Mouse (Mus musculus): ENCODE measurements around the gene Cd164.

GRCm38 (mm10) chr10:41550711-41551110, 31.5 kb downstream of the Cd164 start:
- TF ChIP-seq POLR2A (IDR thresholded peaks at IDR 0.05; ENCODE audit: low read depth, low read length) = no peak
- TF ChIP-seq CTCF (conservative IDR thresholded peaks at IDR 0.05; ENCODE audit: insufficient read depth, insufficient read length, low read depth, low read length) = no peak
